Comparison of ENCODE assay signal across 9 mouse cellular contexts in genomic region chr2:105523297-105523802, GRCm38 (mm10).
A peak's percentile ranks its signal among the peaks of the same experiment; 100 is the strongest.
DNase-seq lines count a peak whose midpoint lies in the region; ATAC-seq lines count a peak whose summit lies in the region.
"Had no signal": no experiment of that assay in that cellular context is flagged by ENCODE, and none has a peak within 500 bp of the region (broad histone marks: within the 10 kb centered on the region; RNA-seq: fewer than 3 reads in every experiment).

No protein-coding gene starts in this region.

- H3K9ac ChIP-seq in heart, embryonic 11.5 days (ENCODE audit: low read depth, low read length) = no peak overlapping the region
- H3K9ac ChIP-seq: limb, embryonic 15.5 days had no signal

- no peak overlapping the region for H3K4me2 ChIP-seq in heart, embryonic 11.5 days
- H3K4me2 ChIP-seq: limb, embryonic 15.5 days had no signal

- H3K27ac ChIP-seq in heart, embryonic 11.5 days (ENCODE audit: low read depth, low read length) = no peak overlapping the region
- H3K27ac ChIP-seq in heart, embryonic 10.5 days = no peak overlapping the region
- H3K27ac ChIP-seq: limb, embryonic 15.5 days had no signal

- no peaks in the 10 kb centered on the region for H3K36me3 ChIP-seq in heart, embryonic 11.5 days (ENCODE audit: control insufficient read depth, insufficient read depth, low read length)
- no peaks in the 10 kb centered on the region for H3K36me3 ChIP-seq in heart, embryonic 10.5 days
- H3K36me3 ChIP-seq: limb, embryonic 15.5 days had no signal

- DNase-seq in heart, adult 11 months = peak; percentile 83
- peak; percentile 79 for DNase-seq in R1 (ENCODE audit: low read depth, low spot score)
- DNase-seq in cerebellum, postnatal 25 days = peak; percentile 66 to 81
- peak; percentile 75 for DNase-seq in heart, embryonic 10.5 days (ENCODE audit: low spot score)
- DNase-seq in layer of hippocampus, postnatal 10 days (ENCODE audit: low spot score in 2 of 2) = peak; percentile 68 to 69
- DNase-seq in testis, postnatal 10 days (ENCODE audit: low spot score) = peak; percentile 80

- ATAC-seq in heart, embryonic 11.5 days (replicated peaks; ENCODE audit: insufficient number of reproducible peaks, low FRiP score, low TSS enrichment) = no peak
- ATAC-seq in megakaryocyte-erythroid progenitor cell, adult 5-6 weeks (replicated peaks; ENCODE audit: low FRiP score, low TSS enrichment, poor library complexity, severe bottlenecking) = 0 out of 2 replicates have a peak, but pooled peaks have one; percentile 62

- H3K4me3 ChIP-seq in heart, embryonic 11.5 days (ENCODE audit: low read depth, low read length) = no peak overlapping the region
- no peak overlapping the region for H3K4me3 ChIP-seq in heart, embryonic 10.5 days
- H3K4me3 ChIP-seq: limb, embryonic 15.5 days had no signal

- WGBS in heart, embryonic 11.5 days (ENCODE audit: insufficient replicate concordance) = 4% methylated on average over 5 of the region's 5 CpGs
- WGBS in heart, embryonic 10.5 days = 6% methylated on average over 5 of the region's 5 CpGs

- H3K9me3 ChIP-seq in heart, embryonic 11.5 days (replicated peaks; ENCODE audit: control insufficient read depth, low read length) = no peaks in the 10 kb centered on the region
- H3K9me3 ChIP-seq in heart, embryonic 10.5 days = no peaks in the 10 kb centered on the region
- H3K9me3 ChIP-seq: limb, embryonic 15.5 days had no signal

- no peaks in the 10 kb centered on the region for H3K4me1 ChIP-seq in heart, embryonic 11.5 days (ENCODE audit: control insufficient read depth, insufficient read depth, low read length)
- peaks cover 6% of the 10 kb centered on the region; the same call in 1 of the 2 replicates for H3K4me1 ChIP-seq in heart, embryonic 10.5 days
- H3K4me1 ChIP-seq: limb, embryonic 15.5 days had no signal

- H3K27me3 ChIP-seq in heart, embryonic 11.5 days (ENCODE audit: control insufficient read depth, insufficient read depth, low read length) = no peaks in the 10 kb centered on the region
- peaks cover 20% of the 10 kb centered on the region for H3K27me3 ChIP-seq in heart, embryonic 10.5 days (ENCODE audit: insufficient read depth, poor library complexity, severe bottlenecking)
- H3K27me3 ChIP-seq: limb, embryonic 15.5 days had no signal
